Comparison of ENCODE assay signal across 11 mouse cellular contexts in the genomic region with DNA sequence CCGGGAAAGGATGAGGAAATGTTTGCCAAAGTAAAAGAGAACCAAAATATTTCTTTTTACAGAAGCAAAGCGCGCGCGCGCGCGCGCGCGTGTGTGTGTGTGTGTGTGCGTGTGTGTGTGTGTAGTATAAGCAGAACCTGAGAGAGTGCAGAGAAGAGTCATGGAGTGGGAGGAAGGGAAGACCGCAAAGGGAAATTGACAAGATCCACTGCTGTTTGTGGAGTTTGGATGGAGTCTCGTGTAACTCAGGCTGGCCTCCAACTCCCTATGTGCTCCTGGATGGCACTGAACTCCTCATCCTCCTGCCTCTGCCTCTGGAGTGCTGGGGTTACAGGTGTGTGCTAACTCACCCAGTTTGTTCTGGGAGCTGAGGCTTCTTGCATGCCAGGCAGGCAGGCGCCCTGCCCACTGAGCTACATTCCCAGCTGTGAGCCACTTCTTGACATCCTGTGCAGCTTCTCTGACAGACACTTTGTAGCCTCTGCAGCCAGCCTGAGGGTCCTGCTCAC.
A peak's percentile ranks its signal among the peaks of the same experiment; 100 is the strongest.
DNase-seq lines count a peak whose midpoint lies in the region; ATAC-seq and TF ChIP-seq lines count a peak whose summit lies in the region.
"Had no signal": no experiment of that assay in that cellular context is flagged by ENCODE, and none has a peak within 500 bp of the region (broad histone marks: within the 10 kb centered on the region; RNA-seq: fewer than 3 reads in every experiment).

No protein-coding gene starts in this region.

- peak; percentile 15; the same call in 1 of the 2 replicates for ATAC-seq in lung, embryonic 14.5 days (ENCODE audit: insufficient read depth)
- ATAC-seq in hindbrain, postnatal 0 days: 0 out of 2 replicates have a peak, but pooled peaks have one; percentile 36
- no peak for ATAC-seq in stomach, embryonic 14.5 days (ENCODE audit: insufficient number of reproducible peaks, insufficient read depth, low FRiP score, low read depth)

- no peaks in the 10 kb centered on the region for H3K27me3 ChIP-seq in heart, adult 2 months (ENCODE audit: control insufficient read depth, insufficient read depth, low read length)
- no peaks in the 10 kb centered on the region for H3K27me3 ChIP-seq in lung, embryonic 14.5 days (ENCODE audit: insufficient read depth, low read length)
- H3K27me3 ChIP-seq in hindbrain, postnatal 0 days (ENCODE audit: insufficient read depth, low read length): peaks cover 5% of the 10 kb centered on the region; the same call in 1 of the 2 replicates
- no peaks in the 10 kb centered on the region for H3K27me3 ChIP-seq in stomach, embryonic 14.5 days (ENCODE audit: control insufficient read depth, insufficient read depth, low read length)

- H3K79me2 ChIP-seq in heart, adult 2 months (replicated peaks; ENCODE audit: control insufficient read depth, insufficient read depth, low read length): no peaks in the 10 kb centered on the region

- peak overlapping the region; percentile 39 for H3K9ac ChIP-seq in heart, adult 2 months (ENCODE audit: low read depth, low read length)
- H3K9ac ChIP-seq in lung, embryonic 14.5 days: no peak overlapping the region
- no peak overlapping the region for H3K9ac ChIP-seq in hindbrain, postnatal 0 days (replicated peaks; ENCODE audit: low read length)
- no peak overlapping the region for H3K9ac ChIP-seq in stomach, embryonic 14.5 days (replicated peaks; ENCODE audit: low read depth, low read length)
- H3K9ac ChIP-seq: liver, embryonic 13.5 days had no signal

- H3K4me3 ChIP-seq in heart, adult 2 months: no peak overlapping the region
- H3K4me3 ChIP-seq in lung, embryonic 14.5 days (ENCODE audit: low read depth, low read length): no peak overlapping the region
- H3K4me3 ChIP-seq in lung, adult 2 months (replicated peaks; ENCODE audit: extremely low read depth, low read depth, low read length): no peak overlapping the region
- H3K4me3 ChIP-seq in hindbrain, postnatal 0 days (ENCODE audit: low read length): no peak overlapping the region
- H3K4me3 ChIP-seq in stomach, embryonic 14.5 days (ENCODE audit: low read depth, low read length): no peak overlapping the region
- H3K4me3 ChIP-seq: liver, embryonic 13.5 days had no signal

- peaks cover 7% of the 10 kb centered on the region for H3K4me1 ChIP-seq in heart, adult 2 months (ENCODE audit: control insufficient read depth, insufficient read depth, low read length)
- peaks cover 6% of the 10 kb centered on the region; the same call in 1 of the 2 replicates for H3K4me1 ChIP-seq in lung, embryonic 14.5 days (ENCODE audit: insufficient read depth)
- no peaks in the 10 kb centered on the region for H3K4me1 ChIP-seq in lung, adult 2 months (ENCODE audit: control insufficient read depth, insufficient read depth, low read length)
- peaks cover 3% of the 10 kb centered on the region; the same call in 1 of the 2 replicates for H3K4me1 ChIP-seq in hindbrain, postnatal 0 days (ENCODE audit: insufficient read depth, low read length)
- peaks cover 28% of the 10 kb centered on the region for H3K4me1 ChIP-seq in stomach, embryonic 14.5 days (ENCODE audit: control insufficient read depth, insufficient read depth, low read length)
- H3K4me1 ChIP-seq: liver, embryonic 13.5 days had no signal

- no peak for TF ChIP-seq POLR2A in heart, adult 2 months (IDR thresholded peaks at IDR 0.05; ENCODE audit: insufficient read depth, low read depth, low read length)
- no peak for TF ChIP-seq POLR2A in lung, adult 2 months (IDR thresholded peaks at IDR 0.05; ENCODE audit: borderline replicate concordance, extremely low read depth, low read depth, low read length)

- H3K36me3 ChIP-seq in heart, adult 2 months (ENCODE audit: control insufficient read depth, insufficient read depth, low read length): no peaks in the 10 kb centered on the region
- H3K36me3 ChIP-seq in lung, embryonic 14.5 days (ENCODE audit: insufficient read depth): no peaks in the 10 kb centered on the region
- no peaks in the 10 kb centered on the region for H3K36me3 ChIP-seq in hindbrain, postnatal 0 days (ENCODE audit: insufficient read depth, low read length)
- H3K36me3 ChIP-seq in stomach, embryonic 14.5 days (ENCODE audit: control insufficient read depth, insufficient read depth, low read length): no peaks in the 10 kb centered on the region
- H3K36me3 ChIP-seq: liver, embryonic 13.5 days had no signal

- H3K27ac ChIP-seq in heart, adult 2 months: peak overlapping the region; percentile 81
- peak overlapping the region; percentile 69; the same call in 1 of the 2 replicates for H3K27ac ChIP-seq in lung, embryonic 14.5 days (ENCODE audit: low read depth)
- H3K27ac ChIP-seq in hindbrain, postnatal 0 days: 0 out of 2 replicates have a peak overlapping the region, but pooled peaks have one; percentile 15
- H3K27ac ChIP-seq in stomach, embryonic 14.5 days (ENCODE audit: low read length): peak overlapping the region; percentile 66; the same call in 1 of the 2 replicates
- H3K27ac ChIP-seq: kidney, postnatal 0 days; liver, embryonic 13.5 days had no signal

- intact Hi-C loops in heart, adult 2 months (cut with DNase I): no loop called here
- intact Hi-C loops in heart, postnatal 36 days (cut with DNase I): no loop called here

- H3K4me2 ChIP-seq in lung, embryonic 14.5 days: peak overlapping the region; percentile 1
- no peak overlapping the region for H3K4me2 ChIP-seq in hindbrain, postnatal 0 days (ENCODE audit: low read depth, low read length)
- no peak overlapping the region for H3K4me2 ChIP-seq in stomach, embryonic 14.5 days (replicated peaks; ENCODE audit: low read depth, low read length)
- H3K4me2 ChIP-seq: liver, embryonic 13.5 days had no signal

- H3K9me3 ChIP-seq in lung, embryonic 14.5 days (ENCODE audit: low read depth, low read length): no peaks in the 10 kb centered on the region
- H3K9me3 ChIP-seq in hindbrain, postnatal 0 days (ENCODE audit: low read length): no peaks in the 10 kb centered on the region
- no peaks in the 10 kb centered on the region for H3K9me3 ChIP-seq in stomach, embryonic 14.5 days (ENCODE audit: control insufficient read depth, low read depth, low read length)
- H3K9me3 ChIP-seq: liver, embryonic 13.5 days had no signal

- no peak for DNase-seq in heart, adult 2 months
- no peak for DNase-seq in heart, postnatal 36 days
- peak; percentile 50 for DNase-seq in lung, embryonic 14.5 days
- no peak for DNase-seq in lung, adult 2 months
- DNase-seq in hindbrain, postnatal 0 days (ENCODE audit: low spot score): no peak
- no peak for DNase-seq in yolk sac, embryonic 10.5 days (ENCODE audit: low spot score)
- no peak for DNase-seq in retina, postnatal 1 day
- DNase-seq: layer of hippocampus, postnatal 36 days; liver, embryonic 13.5 days had no signal

- 28% methylated on average over 15 of the region's 15 CpGs for WGBS in heart, adult 2 months
- WGBS in lung, embryonic 14.5 days: 66% methylated on average over 15 of the region's 15 CpGs
- WGBS in lung, adult 2 months: 69% methylated on average over 15 of the region's 15 CpGs
- WGBS in hindbrain, postnatal 0 days: 79% methylated on average over 15 of the region's 15 CpGs
- WGBS in stomach, embryonic 14.5 days: 71% methylated on average over 15 of the region's 15 CpGs

- TF ChIP-seq CTCF in heart, adult 2 months (IDR thresholded peaks at IDR 0.05): no peak
- TF ChIP-seq CTCF in lung, embryonic 14.5 days (IDR thresholded peaks at IDR 0.05; ENCODE audit: low read depth): no peak
- no peak for TF ChIP-seq CTCF in lung, adult 2 months (IDR thresholded peaks at IDR 0.05; ENCODE audit: insufficient read depth, low read length)
- TF ChIP-seq CTCF in hindbrain, postnatal 0 days (IDR thresholded peaks at IDR 0.05; ENCODE audit: low read depth): no peak

- no peak for TF ChIP-seq EP300 in heart, adult 2 months (IDR thresholded peaks at IDR 0.05; ENCODE audit: insufficient read depth, low read depth, low read length)

Comparison
In these comparisons a context has a peak if more than half of its experiments do, and no peak if none do; other contexts are left out.
1. H3K27ac ChIP-seq: peak in every context shown above with its lines; median percentile 81 in heart, adult 2 months; 69 in lung, embryonic 14.5 days; 66 in stomach, embryonic 14.5 days; 15 in hindbrain, postnatal 0 days.